Mouse (Mus musculus) left cerebral cortex, adult 9 months (tissue): Measurements from ENCODE around the gene Rabep1.
"Not testable (repeated sequence)": the region's sequence is repeated elsewhere in the genome, so short reads cannot be mapped to it uniquely, and the experiment has no call there.

Source experiments
- DNase-seq, 2 experiments: peaks; one replicate each; pipeline ENCODE4 v3.0.0; 2022; ENCODE audit warnings: low spot score in 2 of 2

Rabep1 gene

DNA sequence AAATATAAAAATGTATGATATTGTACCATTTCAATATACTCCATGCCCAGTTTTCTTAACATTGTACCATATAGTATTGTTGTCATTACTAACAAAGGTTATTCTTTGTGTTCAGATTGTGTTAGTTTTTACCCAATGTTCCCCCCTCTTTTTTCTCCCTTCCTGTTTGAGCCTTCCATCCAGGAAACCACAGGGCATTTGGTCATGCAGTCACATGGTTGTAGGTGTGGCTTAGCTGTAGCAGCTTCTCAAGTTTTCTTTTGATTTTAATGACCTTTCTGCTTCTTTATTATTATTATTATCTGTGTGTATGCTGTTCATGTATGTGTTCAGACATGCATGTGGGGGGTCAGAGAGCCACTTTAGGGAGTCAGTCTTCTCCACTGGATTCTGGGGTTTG lies 47.0 kb downstream of the Rabep1 start:
- no peak for DNase-seq

- no peak for DNase-seq
Observed at GRCm38 (mm10) chr11:70897680-70898079, 53.1 kb downstream of the Rabep1 start.

DNA sequence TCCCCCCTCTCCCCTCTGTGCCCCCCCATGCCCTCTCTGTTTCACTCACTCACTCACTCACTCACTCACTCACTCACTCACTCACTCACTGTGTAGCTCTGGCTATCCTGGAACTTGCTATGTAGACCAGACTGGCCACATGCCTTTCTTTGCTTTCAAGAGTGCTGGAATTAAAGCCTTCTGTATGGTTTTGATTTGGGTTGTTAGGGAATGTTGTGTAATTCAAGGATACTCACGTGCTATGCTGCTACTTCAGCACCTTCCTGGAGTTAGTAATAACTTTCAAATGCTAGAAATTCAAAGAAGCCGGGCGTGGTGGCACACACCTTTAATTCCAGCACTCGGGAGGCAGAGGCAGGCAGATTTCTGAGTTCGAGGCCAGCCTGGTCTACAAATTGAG lies 53.6 kb downstream of the Rabep1 start:
- not testable (repeated sequence) for DNase-seq

DNA sequence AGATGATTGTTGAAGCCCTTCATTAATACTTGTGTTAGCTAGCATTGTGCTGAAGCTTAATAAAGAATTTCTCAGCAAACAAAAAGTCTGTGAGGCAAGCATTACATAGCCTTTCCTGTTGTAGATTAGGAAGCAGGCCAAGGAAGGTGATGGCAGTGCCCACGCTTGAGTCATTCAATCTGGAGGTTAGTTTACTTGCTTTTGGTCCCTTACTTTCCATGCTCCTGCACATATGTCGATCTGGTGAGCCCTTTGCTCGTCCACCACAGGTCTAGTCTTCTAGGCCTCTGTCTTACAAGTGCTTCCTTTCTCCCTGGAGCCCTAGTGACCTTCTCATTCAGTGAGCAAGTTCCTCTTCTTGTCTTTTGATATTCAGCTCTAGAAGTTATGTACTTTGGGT lies 62.1 kb downstream of the Rabep1 start:
- peak in 1 of 2 experiments; percentile 33 for DNase-seq

DNA sequence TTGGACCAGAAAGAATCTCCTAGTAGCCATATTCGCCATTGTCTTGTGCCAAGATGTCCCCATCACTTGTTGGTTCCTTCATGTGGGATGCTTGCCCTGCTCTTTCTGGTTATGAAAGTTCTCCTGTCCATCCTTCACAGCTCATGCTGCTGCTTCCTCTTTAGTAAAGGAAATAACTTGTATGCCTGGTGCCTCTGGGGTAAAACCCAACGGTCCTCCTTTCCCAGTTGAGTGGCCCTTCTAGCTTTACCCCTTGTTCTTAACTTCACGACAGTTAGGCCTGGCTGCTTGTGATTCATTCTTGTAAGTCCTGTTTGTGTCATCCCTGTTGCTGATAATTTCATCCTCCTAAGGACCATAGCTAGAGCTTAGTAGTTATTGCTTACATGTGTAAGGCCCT lies 66.7 kb downstream of the Rabep1 start:
- no peak for DNase-seq

DNA sequence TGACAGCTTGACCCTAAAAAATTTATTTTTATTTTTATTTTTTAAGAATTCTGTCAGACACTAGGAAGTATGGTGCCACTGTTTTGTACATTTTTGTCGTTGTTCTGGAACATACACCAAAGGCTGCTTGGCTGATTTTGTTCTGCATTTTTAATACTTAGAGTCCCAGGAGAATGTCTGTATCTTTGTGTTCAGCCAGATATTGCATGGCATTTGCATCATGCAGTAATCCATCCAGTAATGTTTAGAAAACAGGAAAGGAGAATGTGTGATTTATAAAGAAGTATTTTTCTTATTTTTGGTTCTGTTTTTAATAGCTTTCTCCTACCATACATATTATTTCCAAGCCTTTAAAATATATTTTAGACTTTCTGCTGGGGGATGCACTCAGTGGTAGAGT lies 67.3 kb downstream of the Rabep1 start:
- DNase-seq, result no peak

DNA sequence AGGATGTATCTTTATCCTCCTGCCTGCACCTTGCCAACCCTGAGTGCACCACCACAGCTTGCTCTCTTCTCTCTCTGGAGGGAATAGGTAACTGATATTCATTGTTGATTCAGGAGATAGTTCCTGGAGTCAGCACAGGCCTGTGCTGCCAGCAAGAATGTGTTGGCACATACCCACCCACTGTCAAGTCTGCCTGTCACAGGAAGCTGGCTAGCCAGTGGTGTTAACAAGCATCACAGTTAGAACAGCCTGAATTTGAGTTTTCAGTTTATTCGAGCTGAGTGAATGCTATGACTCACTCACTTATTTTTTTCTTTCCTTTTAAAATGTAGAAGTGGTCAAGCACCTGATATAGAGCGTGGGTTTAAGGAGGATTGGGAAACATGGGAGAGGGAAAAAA lies 73.3 kb downstream of the Rabep1 start:
- DNase-seq, result peak in 1 of 2 experiments; percentile 56

DNA sequence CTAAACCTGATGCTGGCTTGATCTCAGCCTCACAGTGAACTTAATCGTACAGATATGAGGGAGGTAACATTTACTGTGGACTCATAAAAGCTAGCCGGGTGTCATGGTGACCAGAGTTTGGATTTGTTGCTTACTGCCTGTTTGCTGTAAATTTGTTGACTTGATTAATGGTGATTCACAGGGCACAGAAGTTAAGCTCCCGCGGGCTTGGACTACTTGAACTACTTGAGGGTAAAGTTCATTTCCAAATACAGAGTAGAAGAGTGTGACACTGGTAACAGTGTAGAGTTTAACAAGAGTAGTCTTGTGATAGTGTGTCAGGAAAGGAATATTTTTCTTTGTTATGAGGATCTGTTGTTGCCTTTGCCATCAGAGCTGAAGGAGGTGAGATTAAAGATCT lies 74.9 kb downstream of the Rabep1 start:
- no peak for DNase-seq

GRCm38 (mm10) chr11:70931461-70931860 lies 86.9 kb downstream of the Rabep1 start:
- DNase-seq, result no peak

DNA sequence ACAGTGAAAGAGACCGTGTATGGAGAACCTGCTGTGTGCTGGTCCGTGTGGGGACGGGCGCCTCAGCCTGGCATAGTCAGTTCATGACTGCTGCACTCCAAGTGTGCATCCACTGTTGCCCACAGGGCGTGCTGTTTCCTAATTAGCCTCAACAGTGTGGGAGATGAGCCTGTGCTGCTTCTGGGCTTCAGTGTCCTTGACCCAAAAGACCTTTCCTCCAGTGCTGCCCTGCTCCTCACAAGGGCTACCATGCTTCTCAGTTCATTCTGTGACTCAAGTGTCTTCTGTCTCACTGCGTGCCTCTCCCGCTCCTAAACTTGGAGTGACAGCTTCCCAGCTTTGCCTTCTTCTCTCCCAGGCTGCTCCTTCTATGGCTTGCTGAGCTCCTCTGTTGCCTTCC lies 90.7 kb downstream of the Rabep1 start:
- DNase-seq, result no peak

DNA sequence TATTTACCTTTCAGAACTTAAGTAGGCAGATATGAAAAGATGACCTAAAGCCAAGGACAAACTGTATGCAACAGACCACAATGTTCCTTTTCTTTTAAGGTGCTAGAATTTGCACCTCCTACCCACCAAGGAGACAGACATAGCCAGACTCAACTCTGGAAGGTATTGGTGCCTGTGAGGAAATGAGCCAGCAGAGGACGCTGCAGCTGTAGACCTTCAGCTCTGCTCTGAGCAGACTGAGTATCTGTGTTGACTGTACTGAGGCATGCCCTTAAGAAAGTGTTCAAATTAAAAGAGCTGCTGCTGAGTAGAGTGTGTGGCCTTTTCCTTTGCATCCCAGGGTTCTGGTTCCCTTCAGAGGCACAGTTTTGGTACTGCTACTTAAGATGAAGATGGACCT lies 98.0 kb downstream of the Rabep1 start:
- DNase-seq, result no peak

DNA sequence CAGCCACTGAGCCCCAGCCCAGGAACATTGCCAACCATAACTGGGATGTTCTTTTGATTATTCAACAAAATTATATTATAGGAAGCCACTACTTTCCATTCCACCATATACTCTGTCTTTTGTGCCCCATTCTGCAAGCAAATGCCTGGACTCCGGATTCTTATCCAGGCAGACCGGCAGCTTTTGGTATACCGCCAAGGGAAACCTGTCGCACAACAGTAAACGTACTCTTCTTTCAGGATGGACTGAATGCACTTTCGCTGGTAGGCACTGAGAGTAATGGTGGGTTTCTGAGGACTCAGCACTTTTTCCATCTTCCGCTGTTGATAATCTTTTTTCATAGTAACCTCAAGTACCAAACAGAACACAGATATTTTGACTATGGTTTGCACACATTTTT lies 99.1 kb downstream of the Rabep1 start:
- no peak for DNase-seq

DNA sequence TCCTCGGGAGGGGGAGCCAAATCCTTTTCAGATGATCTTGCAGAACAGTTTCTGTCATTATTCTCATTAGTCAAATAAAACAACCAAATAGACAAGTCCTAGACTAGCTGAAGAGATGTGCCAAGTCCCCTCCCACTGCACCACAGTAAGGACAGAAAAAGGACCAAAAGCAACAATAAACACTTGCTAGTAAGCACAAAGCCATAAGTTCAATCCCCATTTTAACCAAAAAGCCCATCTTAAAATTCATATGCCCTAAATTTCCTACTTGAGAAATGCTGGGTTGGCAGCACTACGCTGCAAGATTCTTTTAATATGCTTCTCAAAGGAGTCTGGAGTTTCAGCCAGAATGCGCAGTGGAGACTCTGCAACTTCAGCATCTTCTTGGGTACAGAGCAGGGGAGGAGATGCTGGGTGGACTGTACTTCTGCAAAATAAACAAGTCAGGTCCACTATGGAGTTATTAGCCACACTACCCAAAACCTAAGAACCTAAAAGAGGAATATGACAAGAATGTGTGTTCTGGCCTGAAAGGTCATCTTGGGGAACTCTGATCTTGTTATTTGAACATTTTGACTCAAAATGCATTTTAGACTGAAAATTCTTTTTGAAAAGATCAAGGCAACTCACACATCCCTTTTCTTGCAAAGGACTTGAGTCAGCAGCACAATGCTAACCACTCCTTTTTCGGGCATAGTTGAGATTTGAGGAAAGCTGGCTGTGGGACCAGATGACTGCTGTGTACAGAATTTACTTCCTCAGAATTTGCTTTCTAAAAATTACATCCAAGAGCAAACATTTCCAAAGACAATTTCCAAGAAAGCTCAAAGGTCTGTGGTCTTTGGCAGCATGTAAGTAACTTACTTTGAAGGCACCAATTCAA lies 100.6 kb downstream of the Rabep1 start:
- no peak for DNase-seq

DNA sequence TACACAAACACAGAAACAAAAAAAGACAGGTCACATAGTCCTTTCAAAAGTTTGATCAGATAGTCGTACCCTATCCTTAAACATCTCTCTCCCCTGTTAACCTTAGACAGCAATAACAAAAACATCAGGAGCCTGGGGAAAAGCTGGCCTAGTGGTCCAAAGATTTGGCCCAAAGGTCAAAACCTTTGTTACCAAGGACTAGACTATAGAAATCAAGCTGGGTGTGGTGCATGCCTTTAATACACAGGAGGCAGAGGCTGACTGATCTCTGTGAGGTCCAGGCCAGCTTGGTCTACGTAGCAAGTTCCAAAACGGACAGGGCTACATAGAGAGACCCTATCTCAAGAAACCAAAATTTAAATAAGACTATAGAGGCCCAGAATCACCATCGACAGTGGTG lies 110.1 kb downstream of the Rabep1 start:
- no peak for DNase-seq

DNA sequence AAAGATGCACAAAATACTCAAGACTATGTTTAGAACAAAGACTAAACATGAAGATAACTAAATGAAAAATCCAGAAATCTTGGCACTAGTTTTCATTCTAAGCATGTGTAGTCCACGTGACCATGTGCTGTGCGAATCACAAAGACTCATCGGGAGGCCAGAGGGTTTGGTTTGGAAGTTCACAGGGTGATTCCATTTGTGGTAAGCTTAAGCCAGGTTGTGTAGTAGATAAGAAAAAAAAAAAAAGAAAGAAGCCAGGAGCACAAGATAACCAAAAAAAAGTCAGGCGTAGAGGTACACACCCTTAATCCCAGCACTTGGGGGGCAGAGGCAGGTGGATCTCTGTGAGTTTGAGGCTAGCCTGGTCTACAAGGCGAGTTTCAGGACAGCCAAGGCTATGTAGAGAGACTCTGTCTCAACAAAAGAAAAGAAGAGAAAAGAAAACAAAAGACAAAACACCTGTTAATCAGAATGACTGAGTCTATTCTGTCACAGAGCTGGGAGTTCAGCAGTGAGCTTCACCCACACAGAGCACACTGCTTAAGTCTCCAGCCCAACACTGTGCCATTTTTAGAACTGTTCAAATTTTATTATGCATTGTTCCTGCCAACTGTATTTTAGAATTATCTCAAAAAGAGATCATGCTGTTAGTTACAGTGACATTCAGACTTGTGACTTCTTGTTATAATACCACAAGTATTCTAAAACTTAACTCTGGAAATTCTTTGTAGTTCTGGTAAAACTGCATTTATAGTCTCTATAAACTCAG lies 116.4 kb downstream of the Rabep1 start:
- peak in 1 of 2 experiments; percentile 42 for DNase-seq

GRCm38 (mm10) chr11:70964222-70964907 lies 119.8 kb downstream of the Rabep1 start:
- DNase-seq, result no peak

GRCm38 (mm10) chr11:70969271-70969794 lies 124.8 kb downstream of the Rabep1 start:
- DNase-seq, result no peak

GRCm38 (mm10) chr11:70969821-70970559 lies 125.4 kb downstream of the Rabep1 start, which contains the start of the genes Nup88 and Rpain:
Nup88 (minus strand) TSS chr11:70969973.
Rpain (plus strand) TSS chr11:70970213.
- DNase-seq, result peak; percentile 91 to 96

DNA sequence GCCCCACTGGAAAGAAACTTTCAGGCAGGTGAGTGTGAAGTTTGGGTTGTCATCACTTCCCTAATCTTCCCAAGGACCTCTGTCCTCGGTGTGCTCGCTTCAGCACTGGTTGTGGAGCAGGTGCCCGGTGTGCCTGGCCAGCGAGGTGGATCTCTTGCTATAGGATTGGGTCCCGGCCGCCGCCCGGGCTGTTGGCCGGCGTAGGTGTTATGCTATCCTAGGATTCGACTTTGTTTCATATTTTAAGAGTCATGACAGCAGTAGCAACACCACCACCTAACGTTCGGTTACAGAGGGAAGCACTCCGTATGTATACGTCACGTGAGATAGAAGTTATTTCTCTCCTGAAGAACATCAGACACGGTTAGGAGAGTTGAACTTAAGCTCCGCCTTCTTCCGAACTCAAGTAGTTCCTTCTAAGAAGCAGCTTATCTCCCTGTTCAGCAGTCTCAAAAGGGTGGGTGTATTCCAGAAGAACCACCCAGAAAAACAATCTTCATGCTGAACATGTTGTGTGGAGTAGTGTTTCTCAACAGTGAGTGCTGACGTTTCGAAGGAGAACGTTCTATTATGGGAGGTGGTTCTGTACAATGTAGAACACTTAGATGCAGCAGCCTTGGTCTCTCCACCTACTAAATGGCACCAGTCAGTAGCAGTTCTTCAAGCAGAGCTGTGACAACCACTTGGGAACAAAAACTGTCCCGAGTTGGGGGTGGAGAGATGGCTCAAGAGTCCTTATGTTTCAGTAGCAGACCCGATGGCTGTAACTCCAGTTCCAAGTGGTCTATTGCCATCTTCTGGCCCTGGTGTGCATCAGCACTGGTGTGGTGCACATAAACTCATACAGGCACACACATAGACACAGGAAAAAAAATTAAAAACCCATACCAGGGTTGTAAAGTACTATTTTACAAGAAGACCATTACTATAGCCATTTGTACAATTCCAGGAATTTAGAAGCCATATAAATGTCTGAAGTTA lies 126.3 kb downstream of the Rabep1 start:
- no peak for DNase-seq

GRCm38 (mm10) chr11:70972586-70972985 lies 128.0 kb downstream of the Rabep1 start:
- no peak for DNase-seq
